ENCODE assay signal across 8 mouse cellular contexts in the genomic region with DNA sequence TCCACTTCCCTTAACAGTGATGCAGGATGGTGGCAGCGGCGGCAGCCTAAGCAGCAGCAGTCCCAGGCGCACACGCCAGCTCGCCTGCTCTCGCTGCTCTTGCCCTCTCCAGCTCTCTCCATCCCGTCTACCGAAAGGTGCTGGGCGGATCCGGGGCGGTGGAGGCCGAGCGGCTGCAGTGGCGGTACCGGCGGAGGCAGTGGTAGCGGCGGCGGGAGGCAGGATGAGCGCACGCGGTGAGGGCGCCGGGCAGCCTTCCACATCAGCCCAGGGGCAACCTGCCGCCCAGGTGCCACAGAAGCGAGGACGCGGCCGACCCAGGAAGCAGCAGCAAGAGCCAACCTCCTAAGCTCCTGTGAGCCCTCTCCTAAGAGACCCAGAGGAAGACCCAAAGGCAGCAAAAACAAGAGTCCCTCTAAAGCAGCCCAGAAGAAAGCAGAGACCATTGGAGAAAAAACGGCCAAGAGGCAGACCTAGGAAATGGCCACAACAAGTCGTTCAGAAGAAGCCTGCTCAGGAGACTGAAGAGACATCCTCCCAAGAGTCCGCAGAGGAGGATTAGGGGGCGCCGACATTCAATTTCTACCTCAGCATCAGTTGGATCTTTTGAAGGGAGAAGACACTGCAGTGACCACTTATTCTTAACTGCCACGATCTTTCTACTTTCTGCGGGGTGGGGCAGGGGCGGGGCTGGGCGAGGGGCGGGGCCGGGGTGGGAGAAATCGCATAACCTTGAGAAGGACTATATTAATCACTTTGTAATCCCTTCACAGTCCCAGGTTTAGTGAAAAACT. TPM values are rescaled to one million over a fixed set of nuclear protein-coding genes. Genes with fewer than 3 reads are reported as not detected.
DNase-seq lines count a peak whose midpoint lies in the region; ATAC-seq and TF ChIP-seq lines count a peak whose summit lies in the region.

No protein-coding gene starts in this region.

- peaks cover 20% of the 10 kb centered on the region for H3K79me3 ChIP-seq in C2C12 (ENCODE audit: low read depth)

- H3K79me2 ChIP-seq in C2C12 (ENCODE audit: control insufficient read depth, insufficient read depth), result peaks cover 41% of the 10 kb centered on the region

- TF ChIP-seq CTCF in C2C12 (IDR thresholded peaks at IDR 0.05; ENCODE audit: control insufficient read depth, insufficient read depth, insufficient read length), result no peak

- H3K4me3 ChIP-seq in C2C12 (ENCODE audit: insufficient read depth, poor library complexity, severe bottlenecking), result peak overlapping the region; percentile 41
- peak overlapping the region; percentile 43 for H3K4me3 ChIP-seq in hindbrain, embryonic 16.5 days (ENCODE audit: low read length)
- peak overlapping the region; percentile 58 for H3K4me3 ChIP-seq in midbrain, embryonic 10.5 days

- no peaks in the 10 kb centered on the region for H3K9me3 ChIP-seq in hindbrain, embryonic 16.5 days (ENCODE audit: control insufficient read depth, low read length)
- no peaks in the 10 kb centered on the region for H3K9me3 ChIP-seq in midbrain, embryonic 10.5 days (replicated peaks)

- H3K27ac ChIP-seq in hindbrain, embryonic 16.5 days (ENCODE audit: low read depth, low read length), result no peak overlapping the region
- H3K27ac ChIP-seq in midbrain, embryonic 10.5 days (replicated peaks), result peak overlapping the region; percentile 28; the same call in 1 of the 2 replicates

- no peaks in the 10 kb centered on the region for H3K27me3 ChIP-seq in C2C12 (ENCODE audit: control insufficient read depth, insufficient read depth, insufficient read length)
- peaks cover 4% of the 10 kb centered on the region; the same call in 1 of the 2 replicates for H3K27me3 ChIP-seq in hindbrain, embryonic 16.5 days (replicated peaks; ENCODE audit: control insufficient read depth, insufficient read depth, low read length)
- peaks cover 21% of the 10 kb centered on the region for H3K27me3 ChIP-seq in midbrain, embryonic 10.5 days (ENCODE audit: low read depth, poor library complexity, severe bottlenecking)

- H3ac ChIP-seq in C2C12 (ENCODE audit: control insufficient read depth, insufficient read length, low read depth), result peak overlapping the region; percentile 96

- peak; percentile 52 for ATAC-seq in hindbrain, embryonic 16.5 days

- no peaks in the 10 kb centered on the region for H3K36me3 ChIP-seq in C2C12 (ENCODE audit: control insufficient read depth, insufficient read depth)
- H3K36me3 ChIP-seq in hindbrain, embryonic 16.5 days (ENCODE audit: control insufficient read depth, insufficient read depth, low read length), result no peaks in the 10 kb centered on the region
- no peaks in the 10 kb centered on the region for H3K36me3 ChIP-seq in midbrain, embryonic 10.5 days

- peak overlapping the region; percentile 57 for H3K4me2 ChIP-seq in hindbrain, embryonic 16.5 days (ENCODE audit: low read length)

- peak; percentile 36 to 42 for DNase-seq in cerebellum, adult 18-20 months
- no peak for DNase-seq in cerebellum, adult 9-11 months
- peak; percentile 46 for DNase-seq in embryo, embryonic 11 days
- peak; percentile 32 for DNase-seq in midbrain, embryonic 10.5 days (ENCODE audit: low spot score)
- DNase-seq in frontal cortex, postnatal 10 days (ENCODE audit: low spot score in 2 of 2), result no peak
- no peak for DNase-seq in layer of hippocampus, postnatal 10 days (ENCODE audit: low spot score in 2 of 2)

- peaks cover 3% of the 10 kb centered on the region; the same call in 1 of the 2 replicates for H3K4me1 ChIP-seq in hindbrain, embryonic 16.5 days (ENCODE audit: control insufficient read depth, insufficient read depth, low read depth, low read length)
- peaks cover 12% of the 10 kb centered on the region for H3K4me1 ChIP-seq in midbrain, embryonic 10.5 days

- peak overlapping the region; percentile 53 for H3K9ac ChIP-seq in hindbrain, embryonic 16.5 days (ENCODE audit: low read depth, low read length)

- WGBS in hindbrain, embryonic 16.5 days, result 3% methylated on average over 40 of the region's 41 CpGs
- under 1% methylated on average over 41 of the region's 41 CpGs for WGBS in midbrain, embryonic 10.5 days

TF ChIP-seq in C2C12, 6 proteins besides CTCF, POLR2A, EP300 and RAD21:
- no peak for TF ChIP-seq MYOD1 (IDR thresholded peaks at IDR 0.05; ENCODE audit: control insufficient read depth, insufficient read length, low read depth)

RNA-seq across cellular contexts. Expression of a gene that starts 21.2 kb away (rescaled TPM):
- 5.8 TPM for polyA plus RNA-seq in C2C12 (2012; fragmentation: generic; extraction: Trizol)
- polyA plus RNA-seq in hindbrain, embryonic 16.5 days (2015; fragmentation: Nextera tagmentation; extraction: Ambion mirVana), result 24.1 and 25.8 TPM in 2 replicates
- 22.8 and 26.5 TPM in 2 replicates for polyA plus RNA-seq in midbrain, embryonic 10.5 days (2016; fragmentation: Nextera tagmentation; extraction: Ambion mirVana)
- total RNA-seq in layer of hippocampus, postnatal 10 days (2021), result 10 to 100 TPM in 1 of 2 experiments, 1 to 10 TPM in 1; 9.8 to 12.7 TPM

RNA-seq across cellular contexts. Expression of a gene that starts 21.8 kb away (rescaled TPM):
- 15.1 TPM for polyA plus RNA-seq in C2C12 (2012; fragmentation: generic; extraction: Trizol)
- 82.8 and 91.4 TPM in 2 replicates for polyA plus RNA-seq in hindbrain, embryonic 16.5 days (2015; fragmentation: Nextera tagmentation; extraction: Ambion mirVana)
- 32.0 and 51.8 TPM in 2 replicates for polyA plus RNA-seq in midbrain, embryonic 10.5 days (2016; fragmentation: Nextera tagmentation; extraction: Ambion mirVana)
- total RNA-seq in layer of hippocampus, postnatal 10 days (2021), result 100 to 1,000 TPM; 152 to 164 TPM

Comparison
In these comparisons a context has a peak if more than half of its experiments do, and no peak if none do; other contexts are left out.
1. DNase-seq: peak in cerebellum, adult 18-20 months (2 of 2), embryo, embryonic 11 days (single experiment) and midbrain, embryonic 10.5 days (single experiment); none in cerebellum, adult 9-11 months (single experiment), frontal cortex, postnatal 10 days (0 of 2) and layer of hippocampus, postnatal 10 days (0 of 2).
2. Peak in every context shown above with its lines, with median percentiles within 50 percentile points of each other: H3K4me3 ChIP-seq.